Mouse (Mus musculus): ENCODE data around the gene Xirp1. TPM values are rescaled to one million over a fixed set of nuclear protein-coding genes. Genes with fewer than 3 reads are reported as not detected.
A peak's percentile ranks its signal among the peaks of the same experiment; 100 is the strongest.

Xirp1 gene
- polyA plus RNA-seq, 1 experiment = 3.5 TPM

DNA sequence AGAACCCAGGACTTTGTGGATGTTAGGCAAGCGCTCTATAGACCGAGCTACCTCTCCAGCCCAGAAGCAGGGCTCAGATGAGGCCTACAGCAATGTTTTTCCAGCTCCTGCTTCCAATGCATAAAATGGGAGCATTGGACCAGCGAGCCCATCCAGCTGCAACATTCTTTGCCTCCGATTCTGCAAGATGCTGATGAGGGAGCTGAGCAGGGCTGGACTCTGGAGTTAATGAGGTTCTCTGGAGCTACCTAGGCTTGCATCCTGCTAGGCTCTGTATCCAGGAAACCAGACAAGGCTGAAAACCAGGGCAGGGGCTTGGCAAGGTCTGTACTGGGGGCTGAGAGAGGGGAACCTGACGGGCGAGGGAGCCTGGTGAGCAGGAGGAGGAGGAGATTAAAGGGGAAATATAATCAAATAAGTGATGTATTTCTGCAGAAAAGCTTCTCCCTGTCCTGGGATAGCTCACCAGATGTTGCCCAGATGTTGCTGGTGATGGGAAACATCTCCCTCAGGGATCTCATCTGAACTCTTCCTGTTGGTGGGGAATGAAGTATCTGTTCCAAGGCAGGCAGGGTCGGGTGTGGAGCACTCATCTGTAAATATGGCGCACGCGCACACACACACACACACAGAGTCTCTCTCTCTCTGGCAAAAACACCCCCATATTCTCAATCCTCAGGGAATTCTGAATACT lies 37.4 kb downstream of the Xirp1 start:
- Histone ChIP-seq H3K79me3 (ENCODE audit: low read depth) (peaks cover 7% of the 10 kb centered on the region), H3K4me3 (ENCODE audit: insufficient read depth, poor library complexity, severe bottlenecking) (no peak overlapping the region), H3K27me3 (ENCODE audit: control insufficient read depth, insufficient read depth, insufficient read length) (no peaks in the 10 kb centered on the region), H3ac (ENCODE audit: control insufficient read depth, insufficient read length, low read depth) (no peak overlapping the region), H3K79me2 (ENCODE audit: control insufficient read depth, insufficient read depth) (peaks cover 16% of the 10 kb centered on the region), H3K36me3 (ENCODE audit: control insufficient read depth, insufficient read depth) (no peaks in the 10 kb centered on the region)
- TF ChIP-seq USF1 (IDR thresholded peaks at IDR 0.05; ENCODE audit: low read depth) (no peak), MAX (IDR thresholded peaks at IDR 0.05) (no peak), MYOD1 (IDR thresholded peaks at IDR 0.05; ENCODE audit: control insufficient read depth, insufficient read length, low read depth) (no peak), MYOG (IDR thresholded peaks at IDR 0.05; ENCODE audit: control insufficient read depth, extremely low read depth, insufficient read length) (no peak), CEBPB (IDR thresholded peaks at IDR 0.05; ENCODE audit: low read depth) (no peak), FOSL1 (IDR thresholded peaks at IDR 0.05; ENCODE audit: insufficient read depth, low read length, poor library complexity, severe bottlenecking) (no peak), CTCF (IDR thresholded peaks at IDR 0.05; ENCODE audit: control insufficient read depth, insufficient read depth, insufficient read length) (no peak)

- Histone ChIP-seq H3K36me3 (ENCODE audit: control insufficient read depth, insufficient read depth) (no peaks in the 10 kb centered on the region), H3K27me3 (ENCODE audit: control insufficient read depth, insufficient read depth, insufficient read length) (no peaks in the 10 kb centered on the region), H3ac (ENCODE audit: control insufficient read depth, insufficient read length, low read depth) (peak within 1 kb of the TSS; percentile 91), H3K79me3 (ENCODE audit: low read depth) (peaks cover 20% of the 10 kb centered on the region), H3K79me2 (ENCODE audit: control insufficient read depth, insufficient read depth) (peaks cover 31% of the 10 kb centered on the region), H3K4me3 (ENCODE audit: insufficient read depth, poor library complexity, severe bottlenecking) (peak within 1 kb of the TSS; percentile 56)
- TF ChIP-seq CTCF (IDR thresholded peaks at IDR 0.05; ENCODE audit: control insufficient read depth, insufficient read depth, insufficient read length) (no peak), FOSL1 (IDR thresholded peaks at IDR 0.05; ENCODE audit: insufficient read depth, low read length, poor library complexity, severe bottlenecking) (no peak), CEBPB (IDR thresholded peaks at IDR 0.05; ENCODE audit: low read depth) (no peak), USF1 (IDR thresholded peaks at IDR 0.05; ENCODE audit: low read depth) (no peak), MYOG (IDR thresholded peaks at IDR 0.05; ENCODE audit: control insufficient read depth, extremely low read depth, insufficient read length) (no peak), MYOD1 (IDR thresholded peaks at IDR 0.05; ENCODE audit: control insufficient read depth, insufficient read length, low read depth) (no peak), MAX (IDR thresholded peaks at IDR 0.05) (no peak)
Observed at GRCm38 (mm10) chr9:119984536-119985011, 38.8 kb downstream of the Xirp1 start, which contains the start of gene Csrnp1. TSS of gene Csrnp1 (minus strand) at chr9:119984658.

GRCm38 (mm10) chr9:119983585-119984535 lies 39.5 kb downstream of the Xirp1 start:
- H3K36me3 ChIP-seq (ENCODE audit: control insufficient read depth, insufficient read depth) = no peaks in the 10 kb centered on the region

GRCm38 (mm10) chr9:119982956-119983551 lies 40.3 kb downstream of the Xirp1 start:
- Histone ChIP-seq H3ac (ENCODE audit: control insufficient read depth, insufficient read length, low read depth) (peak overlapping the region; percentile 91), H3K79me3 (ENCODE audit: low read depth) (peaks cover 35% of the 10 kb centered on the region), H3K27me3 (ENCODE audit: control insufficient read depth, insufficient read depth, insufficient read length) (no peaks in the 10 kb centered on the region), H3K36me3 (ENCODE audit: control insufficient read depth, insufficient read depth) (no peaks in the 10 kb centered on the region), H3K79me2 (ENCODE audit: control insufficient read depth, insufficient read depth) (peaks cover 46% of the 10 kb centered on the region), H3K4me3 (ENCODE audit: insufficient read depth, poor library complexity, severe bottlenecking) (peak overlapping the region; percentile 56)
- TF ChIP-seq USF1 (IDR thresholded peaks at IDR 0.05; ENCODE audit: low read depth) (no peak), MAX (IDR thresholded peaks at IDR 0.05) (peak; percentile 34), MYOD1 (IDR thresholded peaks at IDR 0.05; ENCODE audit: control insufficient read depth, insufficient read length, low read depth) (peak; percentile 92), MYOG (IDR thresholded peaks at IDR 0.05; ENCODE audit: control insufficient read depth, extremely low read depth, insufficient read length) (no peak), CTCF (IDR thresholded peaks at IDR 0.05; ENCODE audit: control insufficient read depth, insufficient read depth, insufficient read length) (peak; percentile 2), FOSL1 (IDR thresholded peaks at IDR 0.05; ENCODE audit: insufficient read depth, low read length, poor library complexity, severe bottlenecking) (peak; percentile 37)

More at GRCm38 (mm10) chr9:119983585-119984535, 39.5 kb downstream of the Xirp1 start:
- peaks cover 27% of the 10 kb centered on the region for H3K79me3 ChIP-seq (ENCODE audit: low read depth)
- H3K79me2 ChIP-seq (ENCODE audit: control insufficient read depth, insufficient read depth) = peaks cover 38% of the 10 kb centered on the region
- peak overlapping the region; percentile 91 for H3ac ChIP-seq (ENCODE audit: control insufficient read depth, insufficient read length, low read depth)
- TF ChIP-seq MYOD1 (IDR thresholded peaks at IDR 0.05; ENCODE audit: control insufficient read depth, insufficient read length, low read depth) (no peak), CEBPB (IDR thresholded peaks at IDR 0.05; ENCODE audit: low read depth) (no peak), USF1 (IDR thresholded peaks at IDR 0.05; ENCODE audit: low read depth) (no peak), MAX (IDR thresholded peaks at IDR 0.05) (no peak), MYOG (IDR thresholded peaks at IDR 0.05; ENCODE audit: control insufficient read depth, extremely low read depth, insufficient read length) (no peak), FOSL1 (IDR thresholded peaks at IDR 0.05; ENCODE audit: insufficient read depth, low read length, poor library complexity, severe bottlenecking) (no peak), CTCF (IDR thresholded peaks at IDR 0.05; ENCODE audit: control insufficient read depth, insufficient read depth, insufficient read length) (no peak)
- H3K4me3 ChIP-seq (ENCODE audit: insufficient read depth, poor library complexity, severe bottlenecking) = peak overlapping the region; percentile 56
- H3K27me3 ChIP-seq (ENCODE audit: control insufficient read depth, insufficient read depth, insufficient read length) = no peaks in the 10 kb centered on the region
